Mouse (Mus musculus) right cerebral cortex, postnatal 4 days (tissue): ENCODE measurements around the gene Sergef.

Experiments
- DNase-seq: peaks from one replicate; pipeline ENCODE4 v3.0.0-alpha.2; 2022

Gene Sergef

GRCm38 (mm10) chr7:46536456-46537097, 103.0 kb downstream of the Sergef start:
- DNase-seq: no peak

GRCm38 (mm10) chr7:46535429-46535799, 104.2 kb downstream of the Sergef start:
- DNase-seq: peak; percentile 64

DNA sequence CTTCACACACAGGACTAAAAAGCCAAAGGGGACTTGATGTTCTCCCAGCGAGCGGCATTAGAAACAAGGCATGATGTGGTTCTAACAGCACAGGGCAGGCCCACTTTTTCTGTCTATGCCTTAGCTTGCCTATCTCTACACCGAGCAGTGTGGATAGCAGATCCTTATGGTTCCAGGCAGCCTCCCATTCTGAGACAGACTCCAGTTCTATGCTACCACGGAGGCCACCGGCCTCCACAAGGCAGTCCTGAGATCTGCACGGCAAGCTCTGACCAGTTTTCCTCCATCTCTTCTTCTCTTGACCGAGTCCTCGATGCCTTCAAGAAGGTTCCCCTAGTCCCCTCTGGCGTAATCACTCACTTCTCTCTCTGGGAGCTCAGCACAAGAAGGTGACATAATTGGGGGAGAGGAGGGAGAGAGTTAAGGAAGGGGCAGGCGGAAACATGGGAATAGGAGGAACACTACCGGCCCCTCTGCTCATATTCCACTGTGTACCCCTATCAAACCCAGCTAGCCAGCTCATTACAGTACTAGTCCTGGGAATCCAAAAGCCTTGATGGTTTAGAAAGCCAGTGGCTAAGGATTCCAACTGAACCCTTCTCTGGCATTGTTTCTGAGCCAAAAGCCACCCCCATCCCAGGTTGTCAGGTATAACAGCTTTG, 104.7 kb downstream of the Sergef start:
- no peak for DNase-seq

- DNase-seq: no peak
Measured at GRCm38 (mm10) chr7:46533518-46533917, 106.1 kb downstream of the Sergef start.

DNA sequence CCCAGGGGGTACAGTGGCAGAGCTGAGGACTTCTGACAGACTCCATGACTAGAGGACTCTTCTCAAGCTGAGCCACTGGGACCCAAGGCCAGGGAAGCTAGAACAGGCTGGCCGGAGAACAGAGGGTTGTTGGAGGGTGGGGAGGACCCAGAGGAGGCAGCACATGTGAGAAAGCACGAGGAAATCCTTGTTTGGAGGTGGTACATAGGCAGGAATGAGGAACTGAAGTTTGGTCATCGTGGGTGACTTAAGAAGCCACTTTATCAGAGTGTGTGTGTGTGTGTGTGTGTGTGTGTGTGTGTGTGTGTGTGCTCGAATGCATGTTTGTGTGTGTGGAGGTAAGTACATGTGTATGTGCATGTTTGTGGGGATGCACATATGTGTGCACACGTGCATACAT, 108.3 kb downstream of the Sergef start:
- no peak for DNase-seq

- no peak for DNase-seq
Measured at GRCm38 (mm10) chr7:46529930-46530329, 109.7 kb downstream of the Sergef start.

- no peak for DNase-seq
Measured at GRCm38 (mm10) chr7:46529259-46529658, 110.3 kb downstream of the Sergef start.

GRCm38 (mm10) chr7:46526665-46527154, 112.9 kb downstream of the Sergef start:
- DNase-seq: no peak

GRCm38 (mm10) chr7:46523215-46523614, 116.4 kb downstream of the Sergef start:
- DNase-seq: no peak

GRCm38 (mm10) chr7:46521794-46522193, 117.8 kb downstream of the Sergef start:
- no peak for DNase-seq

GRCm38 (mm10) chr7:46519148-46519547, 120.5 kb downstream of the Sergef start:
- DNase-seq: no peak

- DNase-seq: no peak
Measured at GRCm38 (mm10) chr7:46517158-46517557, 122.4 kb downstream of the Sergef start.

- DNase-seq: peak; percentile 44
Measured at GRCm38 (mm10) chr7:46515960-46516359, 123.6 kb downstream of the Sergef start.

GRCm38 (mm10) chr7:46514981-46515380, 124.6 kb downstream of the Sergef start:
- DNase-seq: no peak

DNA sequence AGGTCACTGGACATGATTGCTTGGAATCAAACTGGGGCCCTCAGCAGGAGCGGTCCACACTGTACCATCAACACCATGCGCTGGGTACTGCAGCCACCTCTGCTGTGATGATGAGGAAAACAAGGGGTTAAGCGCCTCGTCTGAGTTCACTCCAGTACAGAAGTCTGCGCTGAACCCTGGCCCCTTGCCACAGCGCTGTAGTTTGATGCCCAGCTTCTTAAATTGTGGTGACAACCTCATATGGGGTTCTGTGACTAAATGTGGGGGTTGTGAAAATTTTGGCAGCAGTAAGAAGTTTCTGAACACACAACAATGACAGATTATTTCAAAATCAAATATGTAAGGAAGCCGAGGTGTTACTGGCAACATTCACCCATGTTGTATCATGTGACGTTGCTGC, 126.0 kb downstream of the Sergef start:
- peak; percentile 32 for DNase-seq

DNA sequence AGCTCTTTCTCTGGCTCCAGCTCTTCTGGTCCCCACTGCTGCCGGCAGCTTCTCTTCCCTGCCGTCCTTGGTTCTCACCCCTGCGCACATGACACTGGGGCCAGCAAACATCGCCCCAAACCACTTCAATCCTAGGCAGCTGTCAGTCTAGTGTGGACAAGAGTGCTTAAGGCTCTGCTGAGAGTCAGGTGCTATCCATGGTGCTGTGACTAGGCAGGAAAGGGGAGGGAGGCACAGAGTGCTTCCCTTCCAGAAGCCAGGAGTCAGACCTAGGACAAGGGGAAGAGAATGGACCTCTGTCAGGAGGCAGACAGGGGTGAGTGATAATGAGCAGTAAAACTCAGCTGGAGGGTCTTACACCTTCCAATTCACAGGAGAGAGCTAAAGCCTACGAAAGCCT, 126.8 kb downstream of the Sergef start:
- DNase-seq: no peak

DNA sequence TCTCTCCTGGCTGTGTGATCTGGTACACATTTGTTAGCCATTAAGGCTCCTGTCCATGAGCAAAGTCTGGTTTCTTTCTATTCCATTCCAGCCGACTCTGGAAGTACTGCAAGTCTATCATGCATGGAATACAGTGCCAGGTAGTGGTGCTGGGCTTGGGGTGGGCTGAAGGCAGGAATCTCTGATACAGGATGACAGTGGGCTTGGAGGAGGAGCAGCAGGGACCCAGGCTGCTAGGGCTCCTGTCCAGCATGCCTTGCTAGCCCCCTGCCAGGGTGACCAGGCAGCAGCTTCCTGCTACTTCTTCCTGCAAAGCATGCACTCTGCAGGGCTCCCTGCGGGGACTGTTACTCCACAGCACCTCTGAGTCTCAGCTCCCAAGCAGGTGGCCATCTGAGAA, 128.8 kb downstream of the Sergef start:
- no peak for DNase-seq

GRCm38 (mm10) chr7:46509391-46510310, 130.0 kb downstream of the Sergef start:
- peak; percentile 33 for DNase-seq

DNA sequence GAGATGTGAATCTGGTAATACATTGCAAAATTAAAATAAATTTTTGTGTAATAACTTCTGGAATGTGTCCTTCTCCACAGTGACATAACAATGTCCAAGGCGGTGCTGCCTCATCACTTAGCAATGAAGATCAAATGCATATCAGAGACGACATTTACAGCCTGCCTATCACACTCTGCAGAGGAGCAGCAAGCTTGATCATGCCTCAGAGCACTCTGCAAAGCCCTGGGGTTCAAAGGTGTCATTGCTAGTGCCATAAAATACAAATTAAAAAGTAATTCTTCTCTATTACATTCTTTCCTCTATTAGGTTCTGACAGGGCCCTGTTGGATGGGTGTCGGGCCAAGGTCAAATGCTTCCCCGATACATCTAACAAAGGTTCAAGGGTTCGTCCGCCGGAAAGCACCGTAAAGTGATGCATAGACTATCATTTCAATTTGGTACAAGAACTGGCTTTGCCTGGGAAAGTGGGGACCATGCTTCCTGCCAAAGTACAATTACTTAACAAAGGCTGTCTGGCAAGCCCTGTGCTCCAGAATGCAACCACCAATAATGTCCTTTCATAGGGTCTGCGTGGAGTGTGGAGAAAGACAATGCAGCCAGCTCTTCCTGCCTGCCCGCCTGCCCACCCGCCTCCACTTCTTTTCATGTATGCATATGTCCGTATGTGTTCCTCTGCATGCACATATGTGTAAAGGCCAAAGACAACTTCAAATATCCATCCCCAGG, 130.9 kb downstream of the Sergef start:
- DNase-seq: no peak

- no peak for DNase-seq
Measured at GRCm38 (mm10) chr7:46504157-46504556, 135.4 kb downstream of the Sergef start.

- no peak for DNase-seq
Measured at GRCm38 (mm10) chr7:46502650-46503049, 137.0 kb downstream of the Sergef start.

DNA sequence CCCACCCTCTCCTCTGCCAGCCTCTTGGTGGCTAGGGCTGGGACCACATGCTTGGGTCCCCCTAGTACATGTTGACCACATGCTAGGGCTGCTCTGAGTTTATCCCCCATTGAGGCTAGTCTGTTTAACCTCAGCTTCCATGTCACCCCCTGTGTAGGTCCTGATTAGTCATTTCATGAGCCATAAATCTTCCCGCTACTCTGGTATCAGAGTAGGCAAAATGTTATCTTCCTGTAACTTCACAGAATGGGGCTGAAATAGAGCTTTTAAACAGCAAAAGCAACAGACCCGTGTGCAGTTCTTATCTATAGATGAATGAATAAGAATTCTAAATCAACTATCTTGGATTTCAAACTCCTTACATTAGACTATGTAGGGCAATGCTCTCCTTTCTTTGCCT, 138.1 kb downstream of the Sergef start:
- no peak for DNase-seq

- no peak for DNase-seq
Measured at GRCm38 (mm10) chr7:46499561-46499960, 140.0 kb downstream of the Sergef start.
